Mouse (Mus musculus) hindbrain, embryonic 16.5 days (tissue): ENCODE measurements around the gene Acvr2a. TPM values are rescaled to one million over a fixed set of nuclear protein-coding genes. Genes with fewer than 3 reads are reported as not detected.
A peak's percentile ranks its signal among the peaks of the same experiment; 100 is the strongest.

ENCODE experiments used
- ATAC-seq: fragments of 200-750 bp; cut with Nextera tagmentation; 2 replicates; pipeline ENCODE4 v1.8.0; 2017; ENCODE audit warnings: moderate TSS enrichment, moderate library complexity
- H3K27ac ChIP-seq: fragments of 300-500 bp; sonication (generic); 2 replicates; pipeline ENCODE4 v1.5.1; 2014; ENCODE audit warnings: low read depth, mild to moderate bottlenecking, control low read depth, low read length, moderate library complexity
- H3K27me3 ChIP-seq: fragments of 300-500 bp; sonication (generic); replicated peaks from 2 replicates; pipeline ENCODE4 v1.6.1; 2014; ENCODE audit warnings: low read length; ENCODE audit not compliant: control insufficient read depth, insufficient read depth
- H3K36me3 ChIP-seq: fragments of 300-500 bp; sonication (generic); 2 replicates; pipeline ENCODE4 v1.6.1; 2014; ENCODE audit warnings: mild to moderate bottlenecking, low read length, moderate library complexity, mixed read lengths; ENCODE audit not compliant: control insufficient read depth, insufficient read depth
- H3K4me1 ChIP-seq: fragments of 300-500 bp; sonication (generic); 2 replicates; pipeline ENCODE4 v1.6.1; 2014; ENCODE audit warnings: low read depth, low read length; ENCODE audit not compliant: control insufficient read depth, insufficient read depth
- H3K4me2 ChIP-seq: fragments of 300-500 bp; sonication (generic); 2 replicates; pipeline ENCODE4 v1.6.1; 2014; ENCODE audit warnings: mild to moderate bottlenecking, low read length, control low read depth, moderate library complexity
- H3K4me3 ChIP-seq: fragments of 300-500 bp; sonication (generic); 2 replicates; pipeline ENCODE4 v1.5.1; 2014; ENCODE audit warnings: mild to moderate bottlenecking, low read length, control low read depth, moderate library complexity
- H3K9ac ChIP-seq: fragments of 300-500 bp; sonication (generic); 2 replicates; pipeline ENCODE4 v1.6.1; 2014; ENCODE audit warnings: low read depth, mild to moderate bottlenecking, control low read depth, low read length, moderate library complexity
- H3K9me3 ChIP-seq: fragments of 300-500 bp; sonication (generic); 2 replicates; pipeline ENCODE4 v1.6.1; 2014; ENCODE audit warnings: mild to moderate bottlenecking, low read length, moderate library complexity; ENCODE audit not compliant: control insufficient read depth
- WGBS: fragments of 180-500 bp; shearing (Covaris S2); extraction: QIAGEN DNeasy Blood & Tissue Kit; methylation state at CpG from one replicate; pipeline ENCODE4 v1.1.7; 2014; 5-methylcytosine and 5-hydroxymethylcytosine counted together
- polyA plus RNA-seq: library from polyadenylated mRNA; unstranded; fragments of >200 nt; fragmentation: Nextera tagmentation; extraction: Ambion mirVana; gene quantifications from 2 replicates; pipeline ENCODE4 v1.2.1, GENCODE M21; 2015

Acvr2a gene
- polyA plus RNA-seq, 1 experiment from 2014 or later: 35.7 TPM

DNA sequence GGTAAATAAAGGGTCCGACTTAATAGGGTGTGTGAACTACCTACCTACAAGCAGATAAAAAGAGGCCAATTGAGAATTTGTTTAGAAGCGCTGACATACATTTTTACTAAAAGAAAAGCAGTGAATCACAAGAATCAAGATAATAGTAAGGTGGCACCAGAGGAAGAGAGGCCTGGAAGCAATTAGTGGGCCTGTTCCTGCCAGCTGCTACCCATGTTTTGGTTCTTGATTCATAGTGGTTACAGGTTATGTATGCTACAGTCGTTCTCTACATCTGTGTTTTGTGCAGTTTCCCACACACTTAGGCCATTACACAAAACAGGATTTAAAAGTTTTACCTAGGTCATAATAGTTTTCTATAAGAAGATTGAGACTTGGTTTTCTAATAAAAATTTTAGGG, 133.9 kb downstream of the Acvr2a start:
- WGBS: 67% methylated on average over 3 of the region's 3 CpGs
- no peaks in the 10 kb centered on the region for H3K36me3 ChIP-seq
- peak overlapping the region; percentile 66 for H3K4me2 ChIP-seq
- no peak overlapping the region for H3K27ac ChIP-seq
- ATAC-seq: no peak
- H3K4me3 ChIP-seq: peak overlapping the region; percentile 90; the same call in 1 of the 2 replicates
- no peak overlapping the region for H3K9ac ChIP-seq
- H3K27me3 ChIP-seq: no peaks in the 10 kb centered on the region
- H3K9me3 ChIP-seq: no peaks in the 10 kb centered on the region
- peaks cover 12% of the 10 kb centered on the region for H3K4me1 ChIP-seq

- H3K4me2 ChIP-seq: peak within 1 kb of the TSS; percentile 66
- under 1% methylated on average over 46 of the region's 49 CpGs for WGBS
- peak; percentile 98 for ATAC-seq
- no peaks in the 10 kb centered on the region for H3K9me3 ChIP-seq
- H3K4me3 ChIP-seq: peak within 1 kb of the TSS; percentile 90
- H3K4me1 ChIP-seq: peaks cover 12% of the 10 kb centered on the region
- no peaks in the 10 kb centered on the region for H3K27me3 ChIP-seq
- H3K9ac ChIP-seq: peak within 1 kb of the TSS; percentile 95
- peak within 1 kb of the TSS; percentile 98 for H3K27ac ChIP-seq
- H3K36me3 ChIP-seq: no peaks in the 10 kb centered on the region
Observed at GRCm38 (mm10) chr2:48948841-48949584, 135.1 kb downstream of the Acvr2a start, which contains the start of gene Mbd5. Gene Mbd5 (plus strand): TSS chr2:48949508.

- 0% methylated on average over 8 of the region's 9 CpGs for WGBS
Observed at GRCm38 (mm10) chr2:48949743-48950251, 135.9 kb downstream of the Acvr2a start.

DNA sequence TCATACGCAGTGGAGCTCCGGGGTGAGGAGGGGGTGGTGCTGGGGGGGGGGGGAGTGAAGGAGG, 136.2 kb downstream of the Acvr2a start, which contains the start of gene Orc4:
TSS of gene Orc4 (minus strand) at position 26 of the 64 bp plus-strand sequence.
- Histone ChIP-seq H3K4me3 (peak within 1 kb of the TSS; percentile 90), H3K27me3 (no peaks in the 10 kb centered on the region), H3K4me2 (peak within 1 kb of the TSS; percentile 59), H3K36me3 (no peaks in the 10 kb centered on the region), H3K9me3 (no peaks in the 10 kb centered on the region), H3K4me1 (peaks cover 12% of the 10 kb centered on the region), H3K27ac (peak within 1 kb of the TSS; percentile 98), H3K9ac (peak within 1 kb of the TSS; percentile 88)
- ATAC-seq: no peak
- WGBS: 0% methylated on average over 2 of the region's 2 CpGs

More at GRCm38 (mm10) chr2:48949743-48950251, 135.9 kb downstream of the Acvr2a start:
- Histone ChIP-seq H3K9ac (peak overlapping the region; percentile 88), H3K27me3 (no peaks in the 10 kb centered on the region), H3K4me3 (peak overlapping the region; percentile 90), H3K36me3 (no peaks in the 10 kb centered on the region), H3K27ac (peak overlapping the region; percentile 98), H3K4me1 (peaks cover 12% of the 10 kb centered on the region), H3K9me3 (no peaks in the 10 kb centered on the region), H3K4me2 (peak overlapping the region; percentile 59)
- peak; percentile 78 for ATAC-seq

- Histone ChIP-seq H3K27ac (peak overlapping the region; percentile 98), H3K36me3 (no peaks in the 10 kb centered on the region), H3K9me3 (no peaks in the 10 kb centered on the region), H3K4me2 (peak overlapping the region; percentile 59), H3K9ac (peak overlapping the region; percentile 88), H3K4me1 (peaks cover 12% of the 10 kb centered on the region), H3K27me3 (no peaks in the 10 kb centered on the region), H3K4me3 (peak overlapping the region; percentile 90)
- WGBS: 9% methylated on average over 6 of the region's 6 CpGs
- ATAC-seq: no peak
Observed at GRCm38 (mm10) chr2:48950316-48950880, 136.5 kb downstream of the Acvr2a start.

Other genes with a start within 250 kb of the Acvr2a start
- gene Mbd5, start 135.4 kb downstream of the Acvr2a start, polyA plus RNA-seq: 34.7 and 36.6 TPM in 2 replicates
- 77.4 and 88.5 TPM in 2 replicates for gene Orc4, start 136.2 kb downstream of the Acvr2a start, polyA plus RNA-seq